Mouse (Mus musculus) frontal cortex, postnatal 14 days (tissue): ENCODE data around the gene Lmcd1.
A peak's percentile ranks its signal among the peaks of the same experiment; 100 is the strongest.

Source experiments
- DNase-seq, 2 experiments: peaks; one replicate each; pipeline ENCODE4 v3.0.0; 2022; ENCODE audit warnings: low spot score in 2 of 2

Gene Lmcd1

GRCm38 (mm10) chr6:112287671-112288070, 14.1 kb downstream of the Lmcd1 start:
- no peak for DNase-seq

GRCm38 (mm10) chr6:112288271-112288670, 14.7 kb downstream of the Lmcd1 start:
- DNase-seq: no peak

- DNase-seq: no peak
These were observed 17.6 kb downstream of the Lmcd1 start for GRCm38 (mm10) chr6:112291146-112291545.

DNA sequence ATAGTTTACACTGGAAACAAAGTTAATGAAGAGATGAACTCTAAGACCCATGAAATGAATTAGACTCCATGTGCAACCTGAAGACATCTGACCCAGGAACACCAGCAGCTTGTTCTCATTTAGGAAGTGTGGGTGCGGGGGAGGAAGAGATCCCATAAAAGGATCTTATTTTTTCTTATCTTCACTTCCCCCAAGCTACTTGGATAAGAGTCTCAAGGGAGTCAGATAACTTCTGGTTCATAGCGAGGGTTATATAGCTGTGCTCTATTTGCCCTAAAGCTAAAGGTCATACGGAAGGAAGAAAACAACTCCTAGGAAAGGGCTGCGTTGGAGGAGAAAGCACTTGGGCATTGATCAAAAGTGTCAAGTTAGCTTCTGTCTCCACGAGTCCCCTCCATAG, 19.8 kb downstream of the Lmcd1 start:
- no peak for DNase-seq

- DNase-seq: no peak
These were observed 21.7 kb downstream of the Lmcd1 start for GRCm38 (mm10) chr6:112295269-112295668.

DNA sequence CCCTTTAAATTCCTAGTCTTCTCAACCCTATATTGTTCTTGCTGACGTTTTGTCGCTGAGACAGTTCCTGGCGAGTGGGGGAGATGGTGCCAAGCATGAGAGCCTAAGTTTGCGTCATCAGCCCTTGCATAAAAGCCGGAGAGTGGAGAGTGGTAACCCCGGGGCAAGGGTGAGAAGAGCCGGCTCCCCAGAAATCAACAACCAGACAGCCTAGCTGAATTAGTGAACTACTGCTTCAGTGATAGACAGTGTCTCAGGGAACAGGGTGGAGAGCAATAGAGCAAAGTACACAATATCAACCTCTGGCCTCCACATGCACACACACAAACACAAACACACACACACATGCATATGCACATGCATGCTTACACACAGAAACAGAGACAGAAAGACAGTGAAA, 26.6 kb downstream of the Lmcd1 start:
- no peak for DNase-seq

- no peak for DNase-seq
These were observed 27.1 kb downstream of the Lmcd1 start for GRCm38 (mm10) chr6:112300633-112301032.

DNA sequence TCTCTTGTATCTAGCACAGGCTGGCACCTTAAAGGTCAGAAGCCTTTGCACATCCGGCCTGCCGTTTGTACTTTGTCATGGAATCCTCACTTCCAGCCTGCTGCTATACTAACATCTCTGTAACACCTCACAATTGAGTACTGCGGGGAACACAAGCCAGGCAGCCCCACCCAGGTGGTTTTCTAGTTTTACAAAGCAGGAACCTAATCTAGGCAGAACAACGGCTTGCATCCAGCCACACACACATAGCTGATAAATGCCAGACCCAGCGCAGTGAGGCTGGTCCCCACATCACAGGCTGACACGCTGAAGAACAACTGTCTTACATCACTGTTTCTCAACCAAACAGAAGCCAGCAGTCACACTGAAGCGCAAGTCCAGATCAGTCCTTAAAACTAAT, 28.7 kb downstream of the Lmcd1 start:
- no peak for DNase-seq

- no peak for DNase-seq
These were observed 29.3 kb downstream of the Lmcd1 start for GRCm38 (mm10) chr6:112302814-112303383.

- no peak for DNase-seq
These were observed 31.2 kb downstream of the Lmcd1 start for GRCm38 (mm10) chr6:112304751-112305150.

GRCm38 (mm10) chr6:112309330-112309938, 35.9 kb downstream of the Lmcd1 start:
- DNase-seq: no peak

DNA sequence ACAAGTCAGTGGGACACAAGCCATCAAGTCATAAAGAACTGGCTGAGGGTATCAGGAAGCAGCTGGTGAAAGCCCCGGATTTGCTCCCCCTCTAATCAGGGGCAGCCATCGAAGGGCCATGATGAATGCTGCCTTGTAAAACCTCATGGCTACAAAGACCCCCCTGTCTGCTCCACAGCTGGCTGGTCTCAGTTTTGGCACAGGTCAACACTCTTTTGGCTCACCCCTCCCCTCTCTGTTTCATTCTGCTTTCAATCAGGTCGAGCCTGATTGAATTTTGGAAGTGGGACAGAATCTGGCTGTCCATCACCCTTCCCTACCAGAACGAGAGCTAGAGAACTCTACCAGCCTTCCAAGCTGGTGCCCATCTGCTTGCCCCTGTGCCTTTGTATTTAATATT, 37.8 kb downstream of the Lmcd1 start:
- peak; percentile 14 to 36 for DNase-seq

DNA sequence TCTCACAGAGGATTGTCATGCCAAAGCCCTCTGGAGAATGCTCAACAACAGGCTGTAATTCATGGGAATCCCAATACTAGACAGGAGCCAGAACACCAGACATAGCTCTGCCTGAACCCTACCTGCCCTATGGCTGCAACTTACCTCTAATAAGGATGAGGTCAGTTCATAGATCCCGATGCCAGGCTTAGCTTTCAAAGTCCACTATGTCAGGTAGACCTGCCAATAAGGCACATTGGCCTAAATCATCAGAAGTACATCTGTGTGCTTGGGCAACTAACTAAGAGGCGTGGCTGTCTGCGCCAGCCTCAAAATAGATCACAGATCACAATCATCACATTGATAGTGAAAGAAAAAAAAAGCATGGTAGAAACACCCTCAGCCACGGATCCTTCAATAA, 45.9 kb downstream of the Lmcd1 start:
- no peak for DNase-seq

- DNase-seq: no peak
These were observed 47.1 kb downstream of the Lmcd1 start for GRCm38 (mm10) chr6:112320679-112321078.

GRCm38 (mm10) chr6:112322916-112323315, 49.4 kb downstream of the Lmcd1 start:
- no peak for DNase-seq

DNA sequence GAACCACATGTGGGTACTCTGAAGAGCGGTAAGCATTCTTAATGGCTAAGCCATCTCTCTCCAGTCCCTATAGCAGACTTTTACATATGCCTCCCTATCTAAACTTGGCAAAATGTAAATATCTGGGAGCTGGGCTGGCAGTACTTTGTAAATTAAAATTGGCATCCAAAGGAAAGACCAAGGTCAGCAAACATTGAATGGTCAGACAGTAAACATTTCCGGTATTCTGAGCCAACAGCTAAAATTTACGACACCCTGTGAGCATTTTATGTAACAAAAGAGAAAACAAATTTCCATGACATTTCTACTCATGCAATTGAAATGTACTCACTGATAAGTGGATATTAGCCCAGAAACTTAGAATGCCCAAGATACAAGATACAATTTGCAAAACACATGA, 51.7 kb downstream of the Lmcd1 start:
- no peak for DNase-seq

- no peak for DNase-seq
These were observed 54.2 kb downstream of the Lmcd1 start for GRCm38 (mm10) chr6:112327793-112328192.

DNA sequence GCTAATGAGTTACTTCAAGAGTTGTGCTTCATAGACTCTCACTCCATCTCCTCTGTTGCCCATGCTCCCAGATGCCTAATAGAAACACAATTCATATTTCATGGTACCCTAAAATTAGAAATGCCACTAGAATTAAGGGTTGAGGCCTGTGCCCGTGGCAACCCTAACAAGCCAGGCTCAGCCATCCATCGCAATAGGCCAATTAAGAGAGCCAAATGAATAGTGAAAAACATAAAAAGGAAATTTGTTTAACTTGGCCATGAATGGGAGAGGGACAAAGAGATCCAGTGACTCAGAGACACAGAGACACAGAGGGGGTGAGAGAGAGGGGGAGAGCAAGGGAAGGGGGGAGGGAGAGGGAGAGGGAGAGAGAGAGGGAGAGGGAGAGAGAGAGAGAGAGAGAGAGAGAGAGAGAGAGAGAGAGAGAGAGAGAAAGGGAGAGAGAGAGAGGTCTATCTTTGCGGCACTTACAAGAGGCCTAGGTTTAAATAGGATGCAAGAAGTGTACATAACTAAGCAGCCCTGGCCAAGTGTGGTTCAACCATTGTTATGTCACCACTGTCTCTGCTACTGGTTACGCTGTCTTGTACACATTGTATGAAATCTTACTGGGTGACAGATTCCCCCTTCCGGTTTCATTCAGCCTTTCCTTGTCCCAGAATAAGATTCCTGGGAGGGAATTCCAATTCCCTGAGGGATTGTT, 57.1 kb downstream of the Lmcd1 start:
- DNase-seq: no peak

DNA sequence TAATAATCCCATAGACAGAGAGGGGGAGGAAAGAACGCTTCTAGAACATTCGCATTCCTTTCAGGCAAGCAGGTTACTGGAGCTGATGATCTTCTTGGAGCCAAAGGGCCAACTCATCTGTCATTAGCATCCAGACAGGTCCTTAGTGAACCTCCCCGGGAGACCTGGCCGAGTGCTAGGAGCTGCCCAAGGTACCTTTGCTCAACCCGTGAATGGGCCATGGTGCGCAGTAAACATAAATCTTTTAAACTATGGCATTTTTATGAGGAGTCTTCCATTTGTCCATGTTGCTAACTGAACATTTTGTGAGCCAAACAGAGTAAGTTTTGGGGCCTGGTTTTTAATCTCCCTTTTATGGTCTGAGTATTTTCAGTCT, 57.7 kb downstream of the Lmcd1 start:
- DNase-seq: no peak

DNA sequence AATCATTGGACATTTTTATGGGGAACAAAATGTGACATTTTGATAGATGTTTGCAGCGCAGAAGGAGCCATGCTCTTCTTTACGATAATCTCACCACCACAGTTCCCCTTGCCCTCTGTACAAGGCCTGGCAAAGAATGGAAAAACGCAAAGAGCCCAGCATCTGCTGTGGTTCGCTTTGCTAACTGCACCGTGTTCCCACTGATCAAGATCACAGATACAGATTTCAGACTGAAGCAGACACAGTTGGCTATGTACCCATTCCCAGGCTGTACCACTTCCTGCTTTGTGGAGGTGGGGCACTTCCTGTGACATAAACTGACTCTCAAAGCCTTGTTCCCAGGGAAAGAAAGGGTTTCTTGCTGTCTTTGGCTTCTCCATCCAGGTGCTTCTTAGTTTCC, 60.4 kb downstream of the Lmcd1 start:
- DNase-seq: no peak

GRCm38 (mm10) chr6:112337667-112338066, 64.1 kb downstream of the Lmcd1 start:
- DNase-seq: no peak

DNA sequence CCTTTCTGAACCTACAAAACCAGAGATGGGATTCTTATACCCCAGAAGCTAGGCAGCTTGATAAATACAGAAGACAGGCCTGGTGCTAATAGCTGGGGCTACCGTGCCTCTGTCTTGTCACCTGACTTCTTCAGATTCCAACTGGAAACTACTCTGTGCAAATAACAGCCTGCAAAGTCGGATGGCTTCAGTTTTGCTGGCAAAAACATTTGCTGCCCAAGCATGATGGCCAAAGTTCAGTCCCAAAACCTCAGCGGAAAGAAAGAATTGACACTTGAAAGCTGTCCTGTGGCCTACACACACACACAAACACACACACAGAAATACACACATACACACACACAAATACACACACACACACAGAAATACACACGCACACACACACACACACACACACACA, 65.5 kb downstream of the Lmcd1 start:
- no peak for DNase-seq

DNA sequence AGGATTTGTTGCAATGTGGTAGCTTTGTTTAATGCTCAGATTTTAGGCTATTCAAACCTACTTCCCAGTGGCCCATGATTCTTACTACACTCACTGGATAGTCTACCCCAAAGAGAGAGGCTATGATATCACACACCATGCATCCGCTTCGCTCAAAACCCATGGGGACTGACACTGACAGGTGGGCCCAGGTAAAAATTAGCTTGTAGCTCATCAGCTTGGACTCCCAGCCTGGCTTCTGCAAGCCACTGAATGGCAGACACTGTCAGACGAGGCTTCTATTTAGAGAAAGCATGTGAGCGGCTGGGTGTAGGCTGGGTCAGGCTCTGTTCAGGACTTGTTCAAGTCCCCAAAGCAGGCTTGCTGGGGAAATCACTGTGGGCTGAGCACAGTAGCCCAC, 76.9 kb downstream of the Lmcd1 start:
- no peak for DNase-seq

GRCm38 (mm10) chr6:112359341-112359740, 85.8 kb downstream of the Lmcd1 start:
- DNase-seq: no peak
